Mouse (Mus musculus): ENCODE results near the gene Ddx18. TPM values are rescaled to one million over a fixed set of nuclear protein-coding genes. Genes with fewer than 3 reads are reported as not detected.

Ddx18 gene
- polyA plus RNA-seq, 1 experiment = 34.9 TPM

DNA sequence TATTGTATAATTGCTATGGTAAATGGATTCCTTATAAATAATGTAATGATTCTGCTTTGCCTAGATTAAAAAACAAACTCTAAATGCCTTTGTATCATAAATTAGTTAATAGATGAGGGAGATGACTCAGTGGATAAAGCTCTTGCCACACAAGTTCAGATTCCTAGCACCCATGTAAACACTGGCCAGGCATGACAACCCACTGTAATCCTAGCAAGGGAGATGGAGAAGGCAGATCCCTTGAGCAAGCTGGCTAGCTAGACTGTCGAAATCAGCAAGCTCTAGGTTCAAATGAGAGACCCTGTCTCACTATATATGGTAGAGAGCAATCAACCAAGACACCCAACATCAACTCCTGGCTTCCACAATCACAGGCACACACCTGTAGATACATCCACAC is 49.2 kb downstream of the Ddx18 start:
- WGBS = 59% methylated on average over 1 of the region's 1 CpGs
- H3K27me3 ChIP-seq (ENCODE audit: control insufficient read depth, insufficient read depth, low read length) = no peaks in the 10 kb centered on the region
- TF ChIP-seq CTCF (IDR thresholded peaks at IDR 0.05; ENCODE audit: borderline replicate concordance, insufficient read depth, low read depth, low read length) = no peak
- TF ChIP-seq POLR2A (IDR thresholded peaks at IDR 0.05; ENCODE audit: borderline replicate concordance, insufficient read depth, low read length) = no peak
- no peaks in the 10 kb centered on the region for H3K4me1 ChIP-seq (ENCODE audit: control insufficient read depth, insufficient read depth, low read length)
- H3K4me3 ChIP-seq (replicated peaks; ENCODE audit: insufficient read depth, low read depth, low read length) = no peak overlapping the region
- H3K27ac ChIP-seq (ENCODE audit: insufficient read depth, low read length) = no peak overlapping the region
- no peak for DNase-seq

DNA sequence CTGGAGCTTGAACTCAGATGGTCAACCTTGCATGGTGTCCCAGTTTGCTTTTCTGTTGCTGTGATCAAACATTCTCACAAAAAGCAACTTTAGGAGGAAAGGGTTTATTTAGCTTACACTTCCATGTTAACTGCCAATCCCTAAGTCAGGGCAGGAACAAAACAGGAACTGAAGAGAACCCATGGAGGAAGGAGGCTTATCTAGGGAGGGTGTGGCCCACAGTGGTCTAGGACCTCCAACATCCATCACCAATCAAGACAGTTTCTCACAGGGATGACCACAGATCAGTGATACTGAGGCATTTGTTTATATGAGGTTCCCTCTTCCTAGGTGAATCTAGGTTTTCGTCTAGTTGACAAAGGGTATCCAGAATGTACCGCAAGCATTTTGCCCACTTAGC is 55.8 kb downstream of the Ddx18 start:
- Histone ChIP-seq H3K4me1 (ENCODE audit: control insufficient read depth, insufficient read depth, low read length) (no peaks in the 10 kb centered on the region), H3K27me3 (ENCODE audit: control insufficient read depth, insufficient read depth, low read length) (no peaks in the 10 kb centered on the region), H3K27ac (ENCODE audit: insufficient read depth, low read length) (no peak overlapping the region), H3K4me3 (replicated peaks; ENCODE audit: insufficient read depth, low read depth, low read length) (no peak overlapping the region)
- TF ChIP-seq POLR2A (IDR thresholded peaks at IDR 0.05; ENCODE audit: borderline replicate concordance, insufficient read depth, low read length) (no peak), CTCF (IDR thresholded peaks at IDR 0.05; ENCODE audit: borderline replicate concordance, insufficient read depth, low read depth, low read length) (no peak)
- no peak for DNase-seq
- 96% methylated on average over 2 of the region's 2 CpGs for WGBS

DNA sequence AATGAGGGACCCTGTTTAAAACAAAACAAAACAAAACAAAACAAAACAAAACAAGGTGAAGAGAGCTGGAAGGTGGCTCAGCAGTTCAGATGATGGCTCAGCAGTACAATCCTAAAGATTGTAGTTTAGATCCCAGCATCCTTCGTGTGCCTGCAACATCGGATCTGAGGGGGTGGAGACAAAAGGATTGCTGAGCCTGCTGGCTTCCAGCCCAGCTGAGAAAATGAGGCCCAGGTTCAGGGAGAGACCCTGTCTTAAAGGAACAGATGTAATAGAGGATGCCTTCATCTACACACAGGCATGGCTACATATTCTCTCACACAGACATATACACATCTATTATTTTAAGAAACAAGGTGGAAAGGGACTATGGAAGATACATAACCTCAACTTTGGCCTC is 56.6 kb downstream of the Ddx18 start:
- Histone ChIP-seq H3K27ac (ENCODE audit: insufficient read depth, low read length) (no peak overlapping the region), H3K4me1 (ENCODE audit: control insufficient read depth, insufficient read depth, low read length) (no peaks in the 10 kb centered on the region), H3K27me3 (ENCODE audit: control insufficient read depth, insufficient read depth, low read length) (no peaks in the 10 kb centered on the region), H3K4me3 (replicated peaks; ENCODE audit: insufficient read depth, low read depth, low read length) (no peak overlapping the region)
- no peak for TF ChIP-seq CTCF (IDR thresholded peaks at IDR 0.05; ENCODE audit: borderline replicate concordance, insufficient read depth, low read depth, low read length)
- no peak for TF ChIP-seq POLR2A (IDR thresholded peaks at IDR 0.05; ENCODE audit: borderline replicate concordance, insufficient read depth, low read length)
- DNase-seq = no peak
- 26% methylated on average over 2 of the region's 2 CpGs for WGBS

DNA sequence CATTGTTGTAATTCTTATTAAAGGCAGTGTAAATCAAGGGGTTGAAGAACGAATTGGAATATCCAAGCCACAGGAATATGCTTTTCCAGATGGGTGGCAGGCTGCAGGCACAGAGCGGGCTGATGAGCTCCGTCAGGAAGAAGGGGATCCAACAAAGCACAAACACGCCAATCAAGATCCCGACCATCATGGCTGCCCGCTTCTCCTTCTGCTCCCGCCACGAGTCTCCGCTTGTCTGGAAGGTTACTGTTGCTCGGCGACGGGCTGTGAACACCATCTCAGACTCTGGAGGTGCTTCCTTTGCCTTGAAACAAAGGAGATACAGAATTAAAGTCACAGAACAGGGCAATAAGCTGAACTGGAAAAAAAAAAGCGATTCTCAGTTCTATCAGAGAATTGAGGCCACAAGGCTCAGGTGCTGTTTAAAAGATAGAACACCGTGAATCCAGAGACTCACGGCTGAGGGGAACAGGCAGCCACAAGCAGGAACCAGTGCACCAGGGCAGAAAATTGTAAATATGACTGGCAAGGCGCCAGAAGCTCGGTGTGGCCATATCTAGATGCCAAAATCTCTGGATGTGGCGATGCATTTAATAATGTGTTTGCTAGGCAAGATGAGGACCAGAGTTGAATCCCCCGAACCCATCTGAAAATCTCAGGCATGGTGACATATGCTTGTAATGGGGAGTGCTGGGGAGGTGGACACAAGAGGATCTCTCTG is 57.2 kb downstream of the Ddx18 start:
- no peak overlapping the region for H3K27ac ChIP-seq (ENCODE audit: insufficient read depth, low read length)
- no peaks in the 10 kb centered on the region for H3K4me1 ChIP-seq (ENCODE audit: control insufficient read depth, insufficient read depth, low read length)
- TF ChIP-seq CTCF (IDR thresholded peaks at IDR 0.05; ENCODE audit: borderline replicate concordance, insufficient read depth, low read depth, low read length) (no peak), POLR2A (IDR thresholded peaks at IDR 0.05; ENCODE audit: borderline replicate concordance, insufficient read depth, low read length) (no peak)
- peak overlapping the region; percentile 20 for H3K4me3 ChIP-seq (replicated peaks; ENCODE audit: insufficient read depth, low read depth, low read length)
- 14% methylated on average over 19 of the region's 19 CpGs for WGBS
- DNase-seq = peak in 1 of 2 experiments; percentile 26
- H3K27me3 ChIP-seq (ENCODE audit: control insufficient read depth, insufficient read depth, low read length) = no peaks in the 10 kb centered on the region

DNA sequence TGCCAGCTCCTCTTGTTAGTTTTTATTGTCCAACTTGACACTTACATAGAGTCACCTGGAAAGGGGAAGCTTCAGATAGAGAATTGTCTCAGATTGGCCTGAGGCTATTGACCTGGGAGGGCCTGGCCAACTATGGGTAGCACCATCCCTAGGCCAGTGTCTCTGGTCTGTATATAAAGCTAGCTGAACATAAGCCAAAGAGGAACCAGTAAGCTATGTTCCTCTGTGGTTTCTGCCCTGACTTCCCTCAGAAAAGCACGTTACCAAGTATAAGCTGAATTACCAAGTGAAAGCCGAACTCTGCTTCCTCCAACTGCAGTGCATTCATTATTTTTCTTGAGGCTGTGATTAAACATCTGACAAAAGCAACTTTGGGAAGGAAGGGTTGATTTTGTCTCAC is 59.1 kb downstream of the Ddx18 start:
- WGBS = 91% methylated on average over 2 of the region's 2 CpGs
- DNase-seq = no peak
- H3K4me1 ChIP-seq (ENCODE audit: control insufficient read depth, insufficient read depth, low read length) = no peaks in the 10 kb centered on the region
- TF ChIP-seq POLR2A (IDR thresholded peaks at IDR 0.05; ENCODE audit: borderline replicate concordance, insufficient read depth, low read length) (no peak), CTCF (IDR thresholded peaks at IDR 0.05; ENCODE audit: borderline replicate concordance, insufficient read depth, low read depth, low read length) (no peak)
- H3K27me3 ChIP-seq (ENCODE audit: control insufficient read depth, insufficient read depth, low read length) = no peaks in the 10 kb centered on the region
- no peak overlapping the region for H3K4me3 ChIP-seq (replicated peaks; ENCODE audit: insufficient read depth, low read depth, low read length)
- no peak overlapping the region for H3K27ac ChIP-seq (ENCODE audit: insufficient read depth, low read length)

Other genes starting within 250 kb of the Ddx18 start
- 63.2 and 63.9 TPM in 2 replicates for gene Insig2, start 235.4 kb downstream of the Ddx18 start, polyA plus RNA-seq (2012; rRNA removed)
- gene Ccdc93, start 136.9 kb downstream of the Ddx18 start, polyA plus RNA-seq (2012; rRNA removed) = 16.4 and 16.5 TPM in 2 replicates
- gene Htr5b, start 39.5 kb downstream of the Ddx18 start, polyA plus RNA-seq (2012; rRNA removed) = 0.29 and 2.3 TPM in 2 replicates

Measured in cerebellum, adult 2 months (tissue).